Mouse (Mus musculus): ENCODE data around the gene Myh6.

Myh6 gene

DNA sequence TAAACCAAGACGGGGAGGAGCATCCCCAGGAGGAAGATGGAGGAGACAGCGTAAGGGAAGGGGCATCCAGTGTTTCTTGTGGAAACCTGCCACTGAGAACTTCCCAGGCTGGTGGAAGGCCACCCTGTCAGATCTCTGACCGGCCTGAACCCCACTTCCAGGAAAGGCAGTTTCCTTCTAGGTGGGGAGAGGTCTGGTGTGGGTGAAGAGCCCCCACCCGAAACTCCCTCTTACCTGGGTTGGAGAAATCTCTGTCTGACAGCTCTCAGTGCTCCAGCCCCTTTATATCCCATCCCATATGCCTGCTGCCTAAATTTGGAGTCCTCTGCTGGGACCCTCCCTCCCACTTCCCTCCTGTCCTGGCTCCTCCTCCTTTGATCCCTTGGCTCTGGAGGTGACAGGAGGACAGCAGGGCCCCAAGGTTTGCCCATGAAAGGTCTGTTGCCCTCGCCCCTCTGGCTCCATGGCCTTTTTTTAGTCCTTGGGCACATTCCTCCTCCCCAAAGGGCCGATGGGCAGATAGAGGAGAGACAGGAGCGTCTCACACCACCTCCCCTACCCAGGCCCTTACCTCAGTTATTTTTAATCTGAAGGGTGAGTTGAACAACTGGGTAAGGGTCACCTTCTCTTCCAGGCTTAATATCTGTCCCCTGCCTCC is at the start of gene Myh6:
Gene Myh6, minus strand, starts transcription at position 608 of the 658 bp plus-strand sequence.
- in situ Hi-C loops (cut with MboI, MseI), result loop anchor here (10.0 kb wide), 1 partner anchor 988 kb away; the partner anchor contains the start of gene Cma2

DNA sequence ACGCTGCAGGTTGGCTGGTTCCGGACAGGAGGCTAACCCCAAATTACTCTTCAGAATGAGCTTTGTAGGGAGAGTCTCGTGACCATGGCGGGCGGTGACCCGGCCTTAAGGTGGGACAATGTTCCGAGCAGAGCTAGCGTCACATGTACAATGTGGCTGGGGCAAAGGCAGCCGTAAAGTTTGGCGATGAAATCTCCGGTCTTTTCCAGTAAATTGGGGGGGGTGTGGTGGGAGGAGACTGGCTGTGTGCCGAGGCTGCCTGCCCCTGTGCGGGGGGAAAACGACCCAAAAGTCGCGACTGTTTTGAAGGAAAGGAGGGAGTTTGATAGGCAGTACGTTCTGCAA is 49.0 kb upstream of the Myh6 start:
- in situ Hi-C loops (cut with MboI, MseI), result no loop called here

DNA sequence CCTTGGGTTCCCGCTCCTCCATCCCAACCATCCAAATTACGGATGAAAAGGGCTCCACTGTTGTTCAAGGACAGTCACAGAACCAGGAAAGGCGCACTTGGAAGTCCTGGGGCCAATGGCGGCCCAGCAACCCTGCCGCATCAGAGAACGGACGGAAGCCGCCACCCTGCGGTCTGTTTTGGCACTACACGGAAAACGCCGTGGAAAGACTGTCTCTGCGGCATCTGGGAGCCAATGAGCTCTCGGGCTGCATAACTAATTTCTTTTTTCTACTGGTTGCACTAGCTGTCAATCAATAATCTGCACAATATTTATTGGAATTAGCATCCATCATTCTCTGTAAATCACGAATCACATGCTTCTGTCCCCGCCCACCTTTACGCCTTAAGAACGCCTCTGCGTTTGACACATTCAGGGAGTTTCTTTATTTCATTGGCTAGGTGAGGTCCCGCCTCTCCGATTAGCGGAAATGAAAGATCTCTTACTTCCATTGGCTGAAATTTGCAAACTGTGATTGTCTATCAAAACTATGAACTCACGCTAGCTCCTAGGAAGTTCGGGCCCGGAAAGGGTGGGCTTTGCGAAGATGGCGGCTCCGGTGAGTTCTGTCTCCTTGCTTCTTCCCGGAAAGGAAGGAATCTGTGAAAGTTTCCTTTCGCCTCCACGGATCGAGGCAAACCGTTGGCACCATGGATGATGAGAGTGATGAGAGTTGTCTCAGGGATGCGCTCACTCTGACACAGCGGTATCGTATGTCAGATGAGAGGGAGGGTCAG is 48.5 kb upstream of the Myh6 start, which contains the start of gene Ngdn:
Gene Ngdn, plus strand, starts transcription at position 464 of the 776 bp plus-strand sequence.
- in situ Hi-C loops (cut with MboI, MseI), result no loop called here

DNA sequence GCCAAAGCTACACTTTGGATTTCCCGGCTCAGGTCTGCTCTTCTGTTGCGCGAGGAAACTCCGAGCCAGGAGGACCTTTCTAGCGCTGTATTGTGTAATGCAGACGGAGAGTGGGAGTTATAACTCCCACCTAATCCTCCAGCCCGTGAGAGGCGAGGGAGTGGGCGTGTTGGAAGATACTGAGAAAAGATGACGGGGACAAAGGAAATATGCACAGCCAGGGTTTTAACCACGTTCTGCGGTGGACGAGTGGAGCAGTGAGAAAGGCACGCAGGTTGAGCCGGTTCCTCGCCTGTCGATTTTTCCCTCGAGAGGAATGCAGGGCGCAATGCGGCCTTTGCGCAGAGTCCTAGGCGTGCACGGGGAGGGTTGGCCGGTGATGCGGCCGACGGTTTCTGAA is 47.9 kb upstream of the Myh6 start:
- in situ Hi-C loops (cut with MboI, MseI), result no loop called here

DNA sequence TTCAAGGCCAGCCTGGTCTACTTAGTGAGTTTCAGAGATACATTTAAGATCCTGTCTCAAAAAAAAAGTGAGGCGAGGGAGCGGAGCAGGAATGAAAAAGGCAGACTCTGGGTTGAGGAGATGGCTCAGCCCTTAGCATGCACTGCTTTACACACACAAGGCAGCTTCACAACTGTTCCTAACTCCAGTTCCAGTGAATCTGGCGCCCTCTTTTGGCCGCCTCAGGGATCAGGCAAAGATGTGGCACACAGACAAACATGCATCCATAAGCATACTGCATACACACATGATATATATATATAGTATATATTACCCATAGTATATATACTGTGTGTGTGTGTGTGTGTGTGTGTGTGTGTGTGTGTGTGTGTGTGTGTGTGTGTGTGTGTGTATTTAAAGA is 44.4 kb upstream of the Myh6 start:
- in situ Hi-C loops (cut with MboI, MseI), result no loop called here

DNA sequence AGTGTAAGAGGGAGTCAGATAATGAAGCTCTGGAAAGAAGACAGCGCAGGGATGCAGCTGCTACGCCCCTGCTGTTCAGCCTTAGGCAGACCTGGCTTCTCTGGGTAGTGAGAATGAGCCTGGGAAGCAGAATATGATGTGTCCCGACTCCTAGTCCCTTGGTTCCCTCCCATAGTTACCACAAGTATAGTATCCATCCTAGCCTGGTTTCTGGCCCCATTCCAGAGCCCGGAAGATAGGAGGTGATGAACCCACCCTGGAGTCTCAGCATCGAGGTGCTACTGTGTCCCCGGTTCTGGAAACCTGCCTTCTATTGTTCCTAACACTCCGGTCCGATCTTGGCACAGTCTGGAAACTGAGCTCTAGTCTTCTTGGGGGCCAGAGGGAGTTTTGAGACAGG is 41.7 kb upstream of the Myh6 start:
- in situ Hi-C loops (cut with MboI, MseI), result no loop called here

DNA sequence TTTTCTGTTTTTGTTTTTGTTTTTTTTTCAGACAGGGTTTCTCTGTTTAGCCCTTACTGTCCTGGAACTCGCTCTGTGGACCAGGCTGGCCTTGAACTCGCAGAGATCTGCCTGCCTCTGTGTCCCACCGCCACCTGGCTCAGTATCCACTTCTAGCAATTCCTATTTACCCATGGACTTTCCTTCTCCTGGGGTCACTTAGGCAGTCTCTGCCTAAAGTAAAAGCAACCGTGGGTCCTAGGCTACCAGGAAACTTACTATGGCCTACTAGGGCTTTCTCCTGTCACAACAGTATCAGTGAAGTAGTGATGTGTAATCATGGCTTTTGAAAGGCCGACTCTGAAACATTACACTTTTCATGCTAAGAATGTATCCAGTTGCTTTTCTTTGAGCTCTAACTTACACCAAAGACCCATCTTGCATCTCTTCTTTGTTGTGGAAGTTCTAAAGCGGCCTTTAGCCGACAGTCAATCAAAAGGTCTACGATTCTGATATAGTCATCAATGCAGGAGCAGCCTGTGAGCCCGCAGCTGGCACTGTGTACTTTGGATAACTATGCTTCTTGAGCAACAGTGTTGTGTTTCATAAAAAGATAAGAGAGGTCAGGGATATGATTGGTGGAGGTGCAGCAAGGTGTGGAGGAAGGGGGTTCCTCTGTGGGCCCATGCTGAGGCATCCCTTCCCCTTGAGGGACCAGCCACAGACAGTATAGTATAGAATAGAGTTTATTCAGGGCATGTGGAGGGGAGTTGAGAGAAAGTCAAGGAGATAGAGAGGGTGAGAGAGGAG is 40.6 kb upstream of the Myh6 start:
- in situ Hi-C loops (cut with MboI, MseI), result no loop called here

DNA sequence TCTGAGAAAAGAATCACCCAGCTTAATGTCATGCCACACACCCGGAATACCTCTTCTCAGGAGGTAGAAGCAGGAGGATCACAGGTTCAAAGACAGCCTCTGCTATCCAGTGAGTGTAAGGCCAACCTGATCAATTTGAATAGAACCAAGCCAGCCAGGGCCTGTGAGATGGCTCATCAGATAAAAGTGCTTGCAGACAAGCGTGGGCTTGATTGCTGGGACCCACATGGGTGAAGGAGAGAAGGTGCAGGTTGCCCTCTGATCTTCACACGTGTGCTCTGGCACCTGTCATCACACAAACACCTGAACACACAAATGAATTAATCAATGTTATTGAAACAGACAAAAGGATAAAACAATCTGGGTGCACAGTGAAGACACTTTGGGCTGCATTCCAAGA is 39.8 kb upstream of the Myh6 start:
- in situ Hi-C loops (cut with MboI, MseI), result no loop called here

DNA sequence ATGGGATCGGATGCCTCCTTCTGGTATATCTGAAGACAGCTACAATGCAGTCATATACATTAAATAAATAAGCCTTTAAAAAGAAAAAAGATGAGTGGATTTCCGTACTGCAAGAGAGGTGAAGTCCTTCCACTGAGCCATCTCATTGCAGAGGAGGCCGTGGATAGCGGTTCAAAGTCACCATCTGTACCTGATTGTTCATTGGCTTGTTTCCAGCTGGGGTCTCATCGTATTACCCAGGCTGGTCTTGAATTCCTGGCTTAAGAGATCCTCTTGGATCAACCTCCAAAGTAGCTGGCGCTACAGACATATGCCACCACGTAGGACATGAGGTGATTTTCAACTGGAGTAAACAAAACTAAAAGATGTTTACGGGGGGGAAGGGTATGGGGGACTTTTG is 39.2 kb upstream of the Myh6 start:
- in situ Hi-C loops (cut with MboI, MseI), result no loop called here

DNA sequence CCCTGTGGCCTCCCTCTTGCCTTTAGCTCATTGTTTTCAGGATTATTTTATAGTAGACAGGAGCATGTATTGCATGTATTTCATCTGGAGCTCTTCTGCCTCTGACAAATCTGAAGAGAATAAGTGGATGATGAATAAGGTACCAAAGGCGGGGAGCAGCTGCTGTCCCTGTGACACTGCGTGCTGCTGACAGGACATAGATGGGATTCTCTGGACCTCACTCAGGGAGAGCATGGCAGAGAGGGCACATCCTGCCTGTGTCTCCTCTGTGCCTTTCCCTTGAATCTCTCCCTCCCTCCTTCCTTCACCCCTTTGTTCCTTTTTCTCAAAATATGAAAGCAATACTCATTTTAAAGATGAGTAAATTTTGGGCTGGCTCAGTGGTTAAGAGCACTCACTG is 38.8 kb upstream of the Myh6 start:
- in situ Hi-C loops (cut with MboI, MseI), result no loop called here

DNA sequence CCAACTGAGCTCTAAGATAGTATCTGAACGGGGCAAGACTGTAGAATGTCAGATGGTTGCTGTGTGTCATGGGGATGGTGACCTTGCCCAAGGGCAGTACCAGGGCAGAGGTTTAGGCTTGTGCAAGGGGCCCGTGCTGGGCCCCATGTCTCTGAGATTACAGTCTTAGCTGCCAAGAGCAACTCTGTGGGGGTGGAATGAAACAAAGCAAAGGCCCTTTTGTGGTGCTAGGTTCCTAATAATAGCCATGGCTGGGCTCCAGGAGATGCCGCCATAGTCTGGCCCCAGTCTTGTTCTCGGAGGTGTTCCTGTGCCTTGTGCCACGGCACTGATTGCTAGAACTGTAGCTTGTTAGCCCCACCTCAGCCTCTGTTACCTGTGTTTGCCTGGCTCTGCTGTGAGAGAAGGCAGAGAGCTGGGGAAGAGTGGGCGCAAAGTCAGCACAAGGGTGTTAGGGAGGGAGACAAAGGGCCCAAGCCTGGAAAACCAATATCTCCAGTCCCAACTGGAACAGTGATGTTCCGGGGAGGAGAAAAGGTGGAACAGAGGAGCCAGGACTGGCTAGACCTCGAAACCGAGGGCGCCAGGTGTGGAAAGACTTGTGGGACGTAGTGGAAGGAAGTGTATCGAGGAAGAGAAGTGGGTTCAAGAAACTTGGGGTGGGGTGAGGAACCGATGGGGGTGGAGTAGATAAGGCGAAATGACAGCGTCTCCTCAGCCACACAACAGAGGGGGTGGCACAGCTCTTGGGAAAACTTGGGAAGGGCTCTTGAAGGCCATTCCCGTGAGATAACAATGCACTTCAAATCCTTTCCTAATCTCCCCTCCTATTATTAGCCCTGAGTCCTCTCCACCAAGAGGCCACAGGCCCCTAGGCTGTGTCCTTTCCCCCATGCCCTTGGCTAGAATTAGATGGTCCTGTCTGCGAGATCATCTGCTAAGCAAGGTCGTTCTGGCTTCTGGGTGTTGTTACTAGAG is 37.4 kb upstream of the Myh6 start:
- in situ Hi-C loops (cut with MboI, MseI), result loop anchor here (5.0 kb wide), 1 partner anchor 82 kb away; no protein-coding TSS in a partner anchor

DNA sequence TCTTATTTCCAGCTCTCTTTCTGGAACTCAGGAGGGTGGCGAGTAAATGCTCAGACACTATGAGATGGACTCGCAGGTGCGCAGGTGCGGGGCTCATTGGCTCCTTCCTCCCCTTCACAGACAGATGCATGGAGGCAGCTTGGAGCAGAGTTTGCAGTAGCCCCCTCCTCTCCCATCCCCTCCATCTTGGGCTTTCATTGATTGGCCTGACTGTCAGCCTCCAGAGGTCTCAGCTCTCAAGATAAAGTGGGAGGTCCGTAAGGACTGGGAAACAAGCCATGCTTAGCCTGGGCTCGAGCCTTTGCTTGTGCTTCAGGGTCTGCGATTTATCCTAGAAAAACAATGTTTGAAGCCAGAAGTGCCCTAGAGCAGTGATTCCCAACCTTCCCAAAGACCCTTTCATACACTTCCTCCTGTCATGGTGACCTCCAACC is 36.0 kb upstream of the Myh6 start:
- in situ Hi-C loops (cut with MboI, MseI), result loop anchor here (5.0 kb wide), 1 partner anchor 80 kb away; no protein-coding TSS in a partner anchor

DNA sequence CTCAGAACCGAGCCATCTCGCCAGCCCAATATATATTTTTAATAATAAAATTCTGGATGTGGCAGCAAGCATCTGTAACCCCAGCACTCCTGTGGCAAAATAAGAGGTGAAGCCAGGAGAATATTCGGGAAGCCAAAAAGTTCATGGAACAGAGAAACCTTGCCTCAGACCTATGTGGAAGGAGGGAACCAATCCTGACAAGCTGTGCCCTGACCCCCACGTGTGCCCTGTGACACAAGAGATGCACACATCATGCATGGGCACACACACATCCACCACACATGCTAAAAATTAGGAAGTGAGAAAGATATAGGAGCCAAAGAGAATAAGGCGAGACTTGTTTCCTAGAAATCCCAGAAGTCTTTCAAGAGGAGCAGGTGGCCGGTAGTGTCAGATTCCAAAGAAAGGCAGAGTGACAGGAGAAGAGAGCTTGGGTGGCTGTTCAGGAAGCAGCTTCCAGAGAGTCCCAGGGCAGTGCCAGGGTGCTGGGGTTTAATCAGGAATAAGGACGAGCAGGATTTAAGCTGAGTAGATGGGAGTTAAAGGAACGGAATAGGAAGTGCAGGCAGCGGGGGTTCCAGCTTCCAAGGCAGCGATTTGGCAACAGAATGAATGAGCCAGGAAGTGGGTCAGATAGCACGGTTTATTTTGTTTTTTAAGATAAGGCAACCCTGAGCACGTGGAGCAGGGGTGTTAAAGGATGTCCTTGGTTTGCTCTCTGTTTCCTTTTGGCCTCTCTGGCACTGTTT is 35.4 kb upstream of the Myh6 start:
- in situ Hi-C loops (cut with MboI, MseI), result loop anchor here (5.0 kb wide), 1 partner anchor 80 kb away; no protein-coding TSS in a partner anchor

DNA sequence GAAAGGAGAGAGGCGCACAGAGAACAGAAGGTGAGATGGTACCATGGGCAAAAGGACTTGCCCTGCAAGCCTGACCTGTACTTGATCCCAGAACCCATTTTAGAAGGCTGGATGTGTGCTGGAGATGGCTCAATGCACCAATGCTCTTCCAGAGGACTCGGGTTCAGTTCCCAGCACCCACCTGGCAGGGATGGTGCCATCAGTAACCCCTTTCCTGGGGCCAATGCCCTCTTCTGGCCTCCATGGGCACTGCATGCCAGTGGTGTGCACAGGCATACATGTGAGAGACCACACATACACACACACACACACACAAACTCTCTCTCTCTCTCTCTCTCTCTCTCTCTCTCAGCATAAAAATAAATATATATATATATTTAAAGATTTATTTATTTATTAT is 34.7 kb upstream of the Myh6 start:
- in situ Hi-C loops (cut with MboI, MseI), result loop anchor here (5.0 kb wide), 1 partner anchor 79 kb away; no protein-coding TSS in a partner anchor

DNA sequence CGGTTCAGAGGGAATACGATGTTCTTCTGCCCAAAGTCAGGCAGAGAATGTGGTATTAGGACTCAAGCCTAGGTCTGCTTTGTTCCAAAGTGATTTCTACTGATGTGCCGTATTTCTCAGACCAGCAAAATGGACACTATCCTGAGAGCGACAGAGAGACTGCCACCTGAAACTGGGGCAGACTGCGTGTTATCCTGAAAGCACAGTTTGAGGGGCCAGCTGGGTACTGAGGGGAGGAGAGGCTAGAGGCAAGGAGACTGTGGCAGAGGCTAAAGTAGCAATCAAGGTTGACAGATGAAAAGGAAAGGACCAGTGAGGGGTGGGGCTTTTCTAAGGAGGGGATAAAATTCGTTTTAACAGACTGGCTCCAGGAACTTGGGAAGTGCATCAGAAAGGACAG is 34.1 kb upstream of the Myh6 start:
- in situ Hi-C loops (cut with MboI, MseI), result loop anchor here (5.0 kb wide), 1 partner anchor 79 kb away; no protein-coding TSS in a partner anchor

DNA sequence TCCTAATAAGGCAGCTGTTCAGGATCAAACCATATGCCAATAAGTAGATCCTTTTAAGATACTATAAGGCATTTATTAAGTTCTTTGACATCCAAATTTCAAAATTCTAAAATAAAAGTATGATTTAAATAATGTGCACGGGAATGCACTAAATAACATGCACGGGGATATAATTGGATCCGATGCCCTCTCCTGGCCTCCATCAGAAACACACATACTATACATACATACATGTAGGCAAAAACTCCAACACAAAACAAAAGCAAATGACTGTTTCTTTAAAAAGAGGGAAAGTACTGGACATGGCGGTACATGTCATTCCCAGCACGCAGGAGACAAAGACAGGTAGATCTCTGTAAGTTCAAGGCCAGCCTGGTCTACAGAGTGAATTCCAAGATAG is 33.1 kb upstream of the Myh6 start:
- in situ Hi-C loops (cut with MboI, MseI), result loop anchor here (5.0 kb wide), 1 partner anchor 78 kb away; no protein-coding TSS in a partner anchor

DNA sequence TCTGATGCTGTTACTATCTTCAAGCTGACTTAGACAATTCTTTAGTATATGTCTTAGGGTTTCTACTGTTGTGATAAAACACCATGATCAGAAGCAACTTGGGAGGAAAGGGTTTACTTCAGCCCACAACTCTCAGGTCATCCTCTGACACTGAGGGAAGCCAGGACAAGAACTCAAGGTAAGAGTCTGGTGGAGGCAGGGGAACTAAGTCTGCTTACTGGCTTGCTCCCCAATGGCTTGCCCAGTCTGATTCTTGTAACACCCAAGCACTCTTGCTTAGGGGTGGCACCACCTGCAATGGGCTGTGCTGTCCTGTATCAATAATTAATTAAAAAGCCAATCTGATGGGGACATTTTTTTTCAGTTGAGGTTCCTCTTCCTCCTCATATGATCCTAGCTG is 32.0 kb upstream of the Myh6 start:
- in situ Hi-C loops (cut with MboI, MseI), result no loop called here

DNA sequence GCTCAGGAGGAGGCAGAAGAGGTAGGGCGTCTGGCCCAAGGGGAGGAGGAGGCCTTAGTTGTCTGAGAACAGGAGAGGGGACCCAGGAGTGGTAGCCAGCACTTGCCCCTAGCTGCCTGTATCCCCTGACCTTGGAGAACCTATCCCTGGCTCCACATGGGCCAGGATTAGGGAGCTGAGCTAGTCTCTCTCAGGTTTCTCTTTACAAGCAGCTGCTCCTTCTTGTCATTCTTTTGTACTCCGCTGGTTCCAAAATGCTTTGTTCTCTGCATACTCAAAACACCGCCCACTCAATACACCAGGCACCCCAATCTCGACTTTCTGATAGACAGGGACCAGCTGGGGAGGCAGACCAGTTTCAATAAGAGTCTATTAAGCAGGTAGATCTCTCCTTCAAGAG is 30.6 kb upstream of the Myh6 start:
- in situ Hi-C loops (cut with MboI, MseI), result no loop called here

DNA sequence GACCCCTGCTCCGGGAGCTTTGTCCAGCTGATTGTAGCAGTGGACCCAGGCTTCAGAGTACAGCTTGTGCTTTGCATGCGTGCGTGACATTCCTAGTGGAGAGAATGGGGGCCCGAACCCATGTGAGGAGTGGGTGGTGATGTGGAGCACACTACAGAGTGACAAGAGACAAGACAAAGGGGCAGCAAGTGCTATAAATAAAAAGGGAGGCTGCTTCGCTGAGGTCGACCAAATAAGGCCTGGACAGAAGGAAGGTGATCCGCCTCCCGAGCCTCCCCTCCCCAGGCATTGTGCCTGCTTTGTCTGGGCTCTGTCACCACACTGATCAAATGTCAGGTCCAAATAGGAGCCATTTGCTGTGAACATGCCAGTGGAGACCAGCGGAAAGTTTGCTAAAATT is 30.1 kb upstream of the Myh6 start:
- in situ Hi-C loops (cut with MboI, MseI), result no loop called here

DNA sequence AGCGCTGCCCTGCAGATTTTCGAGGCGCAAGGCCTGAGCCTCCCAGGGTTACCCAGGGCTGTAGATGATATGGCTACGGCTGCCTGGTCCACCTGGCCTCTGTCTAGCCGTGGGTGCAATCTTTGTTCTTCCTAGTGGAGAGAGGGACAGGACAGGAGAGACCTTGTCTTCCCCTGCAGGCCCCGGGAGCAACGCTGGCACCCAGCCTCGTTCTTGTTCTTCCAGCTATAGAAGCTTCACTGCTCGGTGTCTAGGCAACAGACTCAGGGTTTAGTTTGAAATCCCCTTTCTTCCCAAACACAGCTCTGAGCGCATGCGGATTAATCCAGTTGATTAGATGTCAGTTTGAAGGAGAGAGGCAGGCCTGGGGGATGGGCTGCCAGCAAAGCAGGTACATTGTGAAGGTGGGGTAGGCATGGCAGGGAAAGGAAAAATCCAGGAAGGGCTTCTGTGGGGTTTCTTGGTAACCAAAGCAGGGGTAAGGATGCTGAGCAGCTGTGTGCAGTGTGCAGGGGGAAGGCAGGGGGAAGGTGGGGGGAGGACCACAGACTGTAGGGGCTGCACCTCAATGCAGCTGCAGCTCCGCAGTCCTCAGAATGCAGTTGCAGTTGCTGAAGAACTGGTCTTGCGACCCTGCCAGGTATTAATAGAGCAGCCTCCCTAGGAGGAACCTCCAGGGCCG is 28.9 kb upstream of the Myh6 start:
- in situ Hi-C loops (cut with MboI, MseI), result no loop called here

Measured in T-helper 1 cell (primary cell).